Mouse (Mus musculus) lung, adult 2 months (tissue): ENCODE results near the gene Mael.

Experiments used
- CTCF ChIP-seq: fragments of 200-500 bp; IDR thresholded peaks from 2 replicates; pipeline ENCODE4 v1.5.1; 2011; ENCODE audit warnings: mild to moderate bottlenecking, low read length, control low read depth; ENCODE audit not compliant: insufficient read depth
- POLR2A ChIP-seq: fragments of 200-500 bp; IDR thresholded peaks from 2 replicates; pipeline ENCODE4 v1.6.1; 2011; ENCODE audit warnings: low read depth, mild to moderate bottlenecking, control low read depth, low read length, borderline replicate concordance; ENCODE audit errors: extremely low read depth

GRCm38 (mm10) chr1:166266918-166267317 lies 28.4 kb upstream of the Mael start:
- TF ChIP-seq POLR2A (no peak), CTCF (no peak)
